In genomic region chr11:5498422-5498821, GRCm38 (mm10) we compare ENCODE assay signal across 14 mouse cellular contexts. TPM values are rescaled to one million over a fixed set of nuclear protein-coding genes. Genes with fewer than 3 reads are reported as not detected.
A peak's percentile ranks its signal among the peaks of the same experiment; 100 is the strongest.
DNase-seq lines count a peak whose midpoint lies in the region; ATAC-seq and TF ChIP-seq lines count a peak whose summit lies in the region.
"Had no signal": no experiment of that assay in that cellular context is flagged by ENCODE, and none has a peak within 500 bp of the region (broad histone marks: within the 10 kb centered on the region; RNA-seq: fewer than 3 reads in every experiment).

No protein-coding gene starts in this region.

- TF ChIP-seq CTCF in lung, postnatal 0 days (IDR thresholded peaks at IDR 0.05): no peak
- no peak for TF ChIP-seq CTCF in lung, adult 2 months (IDR thresholded peaks at IDR 0.05; ENCODE audit: insufficient read depth, low read length)
- no peak for TF ChIP-seq CTCF in liver, embryonic 14.5 days (IDR thresholded peaks at IDR 0.05; ENCODE audit: low read depth)

- no peak for TF ChIP-seq EP300 in lung, postnatal 0 days (IDR thresholded peaks at IDR 0.05)
- no peak for TF ChIP-seq EP300 in liver, embryonic 14.5 days (IDR thresholded peaks at IDR 0.05; ENCODE audit: low read depth)

- peak overlapping the region; percentile 26; the same call in 1 of the 2 replicates for H3K27ac ChIP-seq in heart, embryonic 13.5 days (replicated peaks)
- H3K27ac ChIP-seq in lung, postnatal 0 days (ENCODE audit: low read length): peak overlapping the region; percentile 69
- peak overlapping the region; percentile 36 for H3K27ac ChIP-seq in liver, embryonic 14.5 days
- no peak overlapping the region for H3K27ac ChIP-seq in hindbrain, embryonic 14.5 days
- H3K27ac ChIP-seq: midbrain, embryonic 10.5 days; neural tube, embryonic 13.5 days had no signal

- no peak for TF ChIP-seq POLR2A in lung, adult 2 months (IDR thresholded peaks at IDR 0.05; ENCODE audit: borderline replicate concordance, extremely low read depth, low read depth, low read length)

- no peaks in the 10 kb centered on the region for H3K9me3 ChIP-seq in heart, embryonic 13.5 days
- no peaks in the 10 kb centered on the region for H3K9me3 ChIP-seq in lung, postnatal 0 days (ENCODE audit: low read length)
- H3K9me3 ChIP-seq in liver, embryonic 14.5 days (ENCODE audit: control insufficient read depth, low read length): no peaks in the 10 kb centered on the region
- H3K9me3 ChIP-seq in hindbrain, embryonic 14.5 days (ENCODE audit: control insufficient read depth, low read length): no peaks in the 10 kb centered on the region
- H3K9me3 ChIP-seq: midbrain, embryonic 10.5 days; neural tube, embryonic 13.5 days had no signal

- no peaks in the 10 kb centered on the region for H3K36me3 ChIP-seq in heart, embryonic 13.5 days
- no peaks in the 10 kb centered on the region for H3K36me3 ChIP-seq in lung, postnatal 0 days (ENCODE audit: insufficient read depth, low read length)
- H3K36me3 ChIP-seq in liver, embryonic 14.5 days (replicated peaks; ENCODE audit: control insufficient read depth, insufficient read depth, low read depth): no peaks in the 10 kb centered on the region
- no peaks in the 10 kb centered on the region for H3K36me3 ChIP-seq in hindbrain, embryonic 14.5 days (replicated peaks; ENCODE audit: control insufficient read depth, insufficient read depth)
- H3K36me3 ChIP-seq: midbrain, embryonic 10.5 days; neural tube, embryonic 13.5 days had no signal

- H3K27me3 ChIP-seq in heart, embryonic 13.5 days (replicated peaks): no peaks in the 10 kb centered on the region
- no peaks in the 10 kb centered on the region for H3K27me3 ChIP-seq in lung, postnatal 0 days (replicated peaks; ENCODE audit: insufficient read depth, low read length)
- no peaks in the 10 kb centered on the region for H3K27me3 ChIP-seq in liver, embryonic 14.5 days (ENCODE audit: control insufficient read depth, insufficient read depth, low read length)
- no peaks in the 10 kb centered on the region for H3K27me3 ChIP-seq in hindbrain, embryonic 14.5 days (ENCODE audit: control insufficient read depth, insufficient read depth, low read length)
- H3K27me3 ChIP-seq: neural tube, embryonic 13.5 days had no signal

- no peak overlapping the region for H3K4me3 ChIP-seq in heart, embryonic 13.5 days
- no peak overlapping the region for H3K4me3 ChIP-seq in lung, postnatal 0 days (ENCODE audit: low read depth, low read length)
- no peak overlapping the region for H3K4me3 ChIP-seq in lung, adult 2 months (replicated peaks; ENCODE audit: extremely low read depth, low read depth, low read length)
- H3K4me3 ChIP-seq in liver, embryonic 14.5 days (ENCODE audit: insufficient read depth in 1 of 2, low read depth in 2 of 2, low read length in 2 of 2): no peak overlapping the region
- no peak overlapping the region for H3K4me3 ChIP-seq in hindbrain, embryonic 14.5 days (replicated peaks; ENCODE audit: low read length)
- H3K4me3 ChIP-seq: midbrain, embryonic 10.5 days; neural tube, embryonic 13.5 days had no signal

- 65% methylated on average over 9 of the region's 9 CpGs for WGBS in heart, embryonic 13.5 days
- WGBS in lung, postnatal 0 days: 54% methylated on average over 9 of the region's 9 CpGs
- WGBS in lung, adult 2 months: 42% methylated on average over 9 of the region's 9 CpGs
- WGBS in liver, embryonic 14.5 days (ENCODE audit: insufficient replicate concordance): 72% methylated on average over 9 of the region's 9 CpGs
- WGBS in hindbrain, embryonic 14.5 days: 77% methylated on average over 9 of the region's 9 CpGs

- H3K4me1 ChIP-seq in heart, embryonic 13.5 days: no peaks in the 10 kb centered on the region
- H3K4me1 ChIP-seq in lung, postnatal 0 days (ENCODE audit: insufficient read depth, low read depth, low read length): peaks cover 19% of the 10 kb centered on the region; the same call in 1 of the 2 replicates
- peaks cover 19% of the 10 kb centered on the region for H3K4me1 ChIP-seq in lung, adult 2 months (ENCODE audit: control insufficient read depth, insufficient read depth, low read length)
- peaks cover 0 to 15% of the 10 kb centered on the region in 2 experiments; a peak in 2 of 4 replicates for H3K4me1 ChIP-seq in liver, embryonic 14.5 days (replicated peaks; ENCODE audit: control insufficient read depth in 2 of 2, insufficient read depth in 2 of 2, low read length in 1 of 2)
- H3K4me1 ChIP-seq in hindbrain, embryonic 14.5 days (replicated peaks; ENCODE audit: control insufficient read depth, insufficient read depth, low read length): no peaks in the 10 kb centered on the region
- H3K4me1 ChIP-seq: neural tube, embryonic 13.5 days had no signal

- no peak for DNase-seq in heart, adult 18-20 months
- peak; percentile 32 for DNase-seq in lung, postnatal 0 days (ENCODE audit: low spot score)
- no peak for DNase-seq in lung, adult 2 months
- DNase-seq in liver, embryonic 14.5 days (ENCODE audit: low read depth in 3 of 3, low spot score in 3 of 3): no peak
- DNase-seq in hindbrain, embryonic 14.5 days (ENCODE audit: low spot score): no peak
- no peak for DNase-seq in adrenal gland, adult 8-10 months
- DNase-seq: adrenal gland, adult 2 months; layer of hippocampus, adult 9-11 months; left cerebral cortex, postnatal 4 days; thymus, postnatal 36 days had no signal

- no peak for ATAC-seq in heart, embryonic 13.5 days (ENCODE audit: extremely low read depth, insufficient number of reproducible peaks, low FRiP score, low TSS enrichment)
- peak; percentile 34; the same call in 1 of the 2 replicates for ATAC-seq in lung, postnatal 0 days
- ATAC-seq in liver, embryonic 14.5 days (ENCODE audit: insufficient read depth): peak; percentile 41; the same call in 1 of the 2 replicates
- ATAC-seq in hindbrain, embryonic 14.5 days (ENCODE audit: low FRiP score): no peak
- no peak for ATAC-seq in activated CD4-positive, CD25-positive, alpha-beta regulatory T cell, adult 4 months

- no peak overlapping the region for H3K4me2 ChIP-seq in heart, embryonic 13.5 days
- 0 out of 2 replicates have a peak overlapping the region, but pooled peaks have one; percentile 14 for H3K4me2 ChIP-seq in lung, postnatal 0 days (replicated peaks; ENCODE audit: low read depth, low read length)
- peak overlapping the region; percentile 40 for H3K4me2 ChIP-seq in liver, embryonic 14.5 days (ENCODE audit: low read depth)
- H3K4me2 ChIP-seq in hindbrain, embryonic 14.5 days (replicated peaks): no peak overlapping the region
- H3K4me2 ChIP-seq: neural tube, embryonic 13.5 days had no signal

- H3K9ac ChIP-seq in heart, embryonic 13.5 days: no peak overlapping the region
- no peak overlapping the region for H3K9ac ChIP-seq in lung, postnatal 0 days (replicated peaks; ENCODE audit: low read depth)
- no peak overlapping the region for H3K9ac ChIP-seq in liver, embryonic 14.5 days (replicated peaks)
- no peak overlapping the region for H3K9ac ChIP-seq in hindbrain, embryonic 14.5 days
- H3K9ac ChIP-seq: neural tube, embryonic 13.5 days had no signal

RNA-seq across cellular contexts. Expression of gene Xbp1, which starts 22.0 kb away (rescaled TPM):
- polyA plus RNA-seq in heart, embryonic 13.5 days (2015; fragmentation: Nextera tagmentation; extraction: Ambion mirVana): 100 and 115 TPM in 2 replicates
- 10 to 100 TPM; 68.6 to 69.9 TPM for total RNA-seq in heart, adult 18-20 months (2021)
- 211 and 242 TPM in 2 replicates for polyA plus RNA-seq in lung, postnatal 0 days (2015; fragmentation: Nextera tagmentation; extraction: Ambion mirVana)
- 123 and 131 TPM in 2 replicates for polyA plus RNA-seq in lung, adult 2 months (2012; rRNA removed)
- polyA plus RNA-seq in liver, embryonic 14.5 days (2012; rRNA removed): 32.0 and 33.6 TPM in 2 replicates
- 87.4 and 92.5 TPM in 2 replicates for polyA plus RNA-seq in liver, embryonic 14.5 days (2014; fragmentation: Nextera tagmentation; extraction: Ambion mirVana)
- polyA plus RNA-seq in hindbrain, embryonic 14.5 days (2014; fragmentation: Nextera tagmentation; extraction: Ambion mirVana): 133 and 167 TPM in 2 replicates
- total RNA-seq in adrenal gland, adult 8-10 months (2022): 100 to 1,000 TPM; 163 to 269 (median 179) TPM
- 10 to 100 TPM; 52.4 to 55.6 TPM for polyA plus RNA-seq in activated CD4-positive, CD25-positive, alpha-beta regulatory T cell, adult 4 months (2017; shearing (Covaris generic))

RNA-seq across cellular contexts. Expression of gene Ccdc117, which starts 43.6 kb away (rescaled TPM):
- polyA plus RNA-seq in heart, embryonic 13.5 days (2015; fragmentation: Nextera tagmentation; extraction: Ambion mirVana): 11.4 and 11.9 TPM in 2 replicates
- 10 to 100 TPM; 32.0 to 35.2 TPM for total RNA-seq in heart, adult 18-20 months (2021)
- 13.4 and 13.9 TPM in 2 replicates for polyA plus RNA-seq in lung, postnatal 0 days (2015; fragmentation: Nextera tagmentation; extraction: Ambion mirVana)
- 7.9 and 8.7 TPM in 2 replicates for polyA plus RNA-seq in lung, adult 2 months (2012; rRNA removed)
- 3.9 and 6.3 TPM in 2 replicates for polyA plus RNA-seq in liver, embryonic 14.5 days (2012; rRNA removed)
- 7.5 and 8.5 TPM in 2 replicates for polyA plus RNA-seq in liver, embryonic 14.5 days (2014; fragmentation: Nextera tagmentation; extraction: Ambion mirVana)
- 11.4 and 15.4 TPM in 2 replicates for polyA plus RNA-seq in hindbrain, embryonic 14.5 days (2014; fragmentation: Nextera tagmentation; extraction: Ambion mirVana)
- 10 to 100 TPM; 23.8 to 34.9 (median 28.8) TPM for total RNA-seq in adrenal gland, adult 8-10 months (2022)
- polyA plus RNA-seq in activated CD4-positive, CD25-positive, alpha-beta regulatory T cell, adult 4 months (2017; shearing (Covaris generic)): 1 to 10 TPM; 3.5 to 4.2 TPM

RNA-seq across cellular contexts. Expression of gene Znrf3, which starts 53.8 kb away (rescaled TPM):
- 7.6 and 8.6 TPM in 2 replicates for polyA plus RNA-seq in heart, embryonic 13.5 days (2015; fragmentation: Nextera tagmentation; extraction: Ambion mirVana)
- total RNA-seq in heart, adult 18-20 months (2021): 1 to 10 TPM; 7.3 to 7.5 TPM
- polyA plus RNA-seq in lung, postnatal 0 days (2015; fragmentation: Nextera tagmentation; extraction: Ambion mirVana): 15.4 and 16.3 TPM in 2 replicates
- 10.8 and 14.4 TPM in 2 replicates for polyA plus RNA-seq in lung, adult 2 months (2012; rRNA removed)
- 1.4 and 1.5 TPM in 2 replicates for polyA plus RNA-seq in liver, embryonic 14.5 days (2012; rRNA removed)
- 2.3 and 2.4 TPM in 2 replicates for polyA plus RNA-seq in liver, embryonic 14.5 days (2014; fragmentation: Nextera tagmentation; extraction: Ambion mirVana)
- polyA plus RNA-seq in hindbrain, embryonic 14.5 days (2014; fragmentation: Nextera tagmentation; extraction: Ambion mirVana): 7.5 and 7.6 TPM in 2 replicates
- 10 to 100 TPM; 26.1 to 41.3 (median 36.4) TPM for total RNA-seq in adrenal gland, adult 8-10 months (2022)
- 10 to 100 TPM; 12.0 to 18.3 TPM for polyA plus RNA-seq in activated CD4-positive, CD25-positive, alpha-beta regulatory T cell, adult 4 months (2017; shearing (Covaris generic))

Comparison
In these comparisons a context has a peak if more than half of its experiments do, and no peak if none do; other contexts are left out.
1. ATAC-seq: peak in lung, postnatal 0 days (single experiment) and liver, embryonic 14.5 days (single experiment); none in heart, embryonic 13.5 days (single experiment), hindbrain, embryonic 14.5 days (single experiment) and activated CD4-positive, CD25-positive, alpha-beta regulatory T cell, adult 4 months (single experiment).
2. H3K4me2 ChIP-seq: peak in lung, postnatal 0 days (single experiment) and liver, embryonic 14.5 days (single experiment); none in heart, embryonic 13.5 days (single experiment) and hindbrain, embryonic 14.5 days (single experiment).